Mouse (Mus musculus) cortical plate, adult 2 months (tissue): Measurements from ENCODE around the gene Usp10.

Experiments
- CTCF ChIP-seq: fragments of 200-500 bp; IDR thresholded peaks from 2 replicates; pipeline ENCODE4 v1.5.1; 2011; ENCODE audit warnings: mild to moderate bottlenecking, control low read depth, low read length; ENCODE audit not compliant: insufficient read depth; ENCODE audit errors: extremely low read depth
- POLR2A ChIP-seq: fragments of 200-500 bp; IDR thresholded peaks from 2 replicates; pipeline ENCODE4 v1.6.1; 2011; ENCODE audit warnings: mild to moderate bottlenecking, low read length, control low read depth; ENCODE audit not compliant: insufficient read depth; ENCODE audit errors: extremely low read depth

DNA sequence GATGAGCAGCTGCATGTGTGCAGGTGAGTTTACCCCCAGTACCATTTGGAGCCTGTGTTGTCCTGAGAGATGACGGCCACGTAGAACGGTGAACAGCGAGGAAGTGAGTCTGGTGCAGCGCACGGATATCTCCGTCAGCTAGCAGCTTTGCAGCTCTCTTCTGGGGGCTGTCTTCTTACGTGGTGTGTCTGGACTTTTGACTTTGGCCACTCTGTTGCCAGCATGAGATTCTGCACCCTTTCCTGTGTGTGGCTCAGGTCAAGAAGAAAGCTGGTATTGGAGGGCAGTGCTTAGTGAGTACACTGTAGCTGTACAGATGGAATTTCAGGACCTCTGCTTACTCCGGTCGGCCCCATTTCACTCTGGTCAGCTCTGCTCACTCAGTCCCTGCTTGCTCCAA is 47.9 kb downstream of the Usp10 start:
- TF ChIP-seq CTCF (no peak), POLR2A (no peak)
